Mouse (Mus musculus): ENCODE results near the gene Acin1. TPM values are rescaled to one million over a fixed set of nuclear protein-coding genes. Genes with fewer than 3 reads are reported as not detected.
A peak's percentile ranks its signal among the peaks of the same experiment; 100 is the strongest.

Gene Acin1
- polyA plus RNA-seq, 1 experiment from 2014 or later: 101 TPM

DNA sequence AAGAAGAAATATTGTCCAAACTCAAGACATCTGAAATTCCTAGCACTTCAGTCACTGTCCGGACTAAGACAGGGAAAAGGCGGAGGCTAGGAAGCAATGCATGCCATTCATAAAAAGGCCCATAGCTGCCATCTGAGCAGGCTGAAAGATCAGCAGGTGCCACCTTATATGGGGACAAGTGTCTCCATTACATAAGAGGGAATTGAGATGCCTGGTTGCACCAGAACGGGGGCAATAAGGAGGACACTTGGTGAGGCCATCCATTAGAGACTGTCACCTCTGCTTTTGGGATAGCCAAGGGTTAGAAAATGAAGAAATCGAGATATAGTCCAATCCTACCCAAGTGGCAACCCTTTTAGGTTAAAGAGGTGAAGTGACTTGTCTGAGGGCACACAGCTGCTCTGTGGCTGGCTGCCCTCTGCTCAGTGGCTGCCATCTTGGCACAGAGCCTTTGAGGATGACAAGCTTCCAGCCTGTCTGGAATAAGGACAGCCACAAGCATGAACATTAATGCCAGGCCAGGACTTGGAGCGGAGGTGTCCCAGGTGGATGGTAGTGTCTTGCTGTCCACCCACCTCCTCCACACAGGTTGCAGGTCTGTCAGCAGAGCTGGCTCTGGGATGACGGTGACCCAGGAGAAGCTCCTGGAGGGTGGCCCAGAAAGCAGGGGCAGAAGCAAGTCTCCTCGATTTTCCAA, 34.1 kb upstream of the Acin1 start:
- 83% methylated on average over 7 of the region's 7 CpGs for WGBS
- Histone ChIP-seq H3K9ac (ENCODE audit: low read length) (no peak overlapping the region), H3K27ac (ENCODE audit: low read length) (no peak overlapping the region), H3K36me3 (ENCODE audit: control insufficient read depth, insufficient read depth, low read length) (no peaks in the 10 kb centered on the region), H3K4me3 (replicated peaks; ENCODE audit: low read length) (no peak overlapping the region), H3K4me2 (ENCODE audit: low read depth, low read length) (no peak overlapping the region), H3K9me3 (replicated peaks; ENCODE audit: control insufficient read depth, low read length) (no peaks in the 10 kb centered on the region), H3K4me1 (ENCODE audit: control insufficient read depth, insufficient read depth, low read length) (no peaks in the 10 kb centered on the region), H3K27me3 (ENCODE audit: control insufficient read depth, insufficient read depth, low read length) (no peaks in the 10 kb centered on the region)
- no peak for ATAC-seq (ENCODE audit: insufficient read depth, low FRiP score)

- Histone ChIP-seq H3K9ac (ENCODE audit: low read length) (no peak overlapping the region), H3K4me1 (ENCODE audit: control insufficient read depth, insufficient read depth, low read length) (no peaks in the 10 kb centered on the region), H3K4me3 (replicated peaks; ENCODE audit: low read length) (no peak overlapping the region), H3K9me3 (replicated peaks; ENCODE audit: control insufficient read depth, low read length) (no peaks in the 10 kb centered on the region), H3K27me3 (ENCODE audit: control insufficient read depth, insufficient read depth, low read length) (no peaks in the 10 kb centered on the region), H3K27ac (ENCODE audit: low read length) (no peak overlapping the region), H3K4me2 (ENCODE audit: low read depth, low read length) (no peak overlapping the region), H3K36me3 (ENCODE audit: control insufficient read depth, insufficient read depth, low read length) (no peaks in the 10 kb centered on the region)
- no peak for ATAC-seq (ENCODE audit: insufficient read depth, low FRiP score)
- 88% methylated on average over 11 of the region's 11 CpGs for WGBS
Measured at GRCm38 (mm10) chr14:54720041-54720440, 33.3 kb upstream of the Acin1 start.

GRCm38 (mm10) chr14:54715402-54715801, 28.7 kb upstream of the Acin1 start:
- Histone ChIP-seq H3K4me2 (ENCODE audit: low read depth, low read length) (no peak overlapping the region), H3K36me3 (ENCODE audit: control insufficient read depth, insufficient read depth, low read length) (no peaks in the 10 kb centered on the region), H3K27ac (ENCODE audit: low read length) (no peak overlapping the region), H3K9ac (ENCODE audit: low read length) (no peak overlapping the region), H3K27me3 (ENCODE audit: control insufficient read depth, insufficient read depth, low read length) (no peaks in the 10 kb centered on the region), H3K4me1 (ENCODE audit: control insufficient read depth, insufficient read depth, low read length) (no peaks in the 10 kb centered on the region), H3K9me3 (replicated peaks; ENCODE audit: control insufficient read depth, low read length) (no peaks in the 10 kb centered on the region), H3K4me3 (replicated peaks; ENCODE audit: low read length) (no peak overlapping the region)
- no peak for ATAC-seq (ENCODE audit: insufficient read depth, low FRiP score)
- 59% methylated on average over 1 of the region's 1 CpGs for WGBS

GRCm38 (mm10) chr14:54714617-54715081, 27.9 kb upstream of the Acin1 start:
- H3K27me3 ChIP-seq (ENCODE audit: control insufficient read depth, insufficient read depth, low read length): no peaks in the 10 kb centered on the region
- H3K9me3 ChIP-seq (replicated peaks; ENCODE audit: control insufficient read depth, low read length): no peaks in the 10 kb centered on the region
- no peaks in the 10 kb centered on the region for H3K4me1 ChIP-seq (ENCODE audit: control insufficient read depth, insufficient read depth, low read length)
- peak overlapping the region; percentile 70 for H3K4me2 ChIP-seq (ENCODE audit: low read depth, low read length)
- no peaks in the 10 kb centered on the region for H3K36me3 ChIP-seq (ENCODE audit: control insufficient read depth, insufficient read depth, low read length)
- peak overlapping the region; percentile 43 for H3K4me3 ChIP-seq (replicated peaks; ENCODE audit: low read length)
- H3K9ac ChIP-seq (ENCODE audit: low read length): 0 out of 2 replicates have a peak overlapping the region, but pooled peaks have one; percentile 31
- no peak overlapping the region for H3K27ac ChIP-seq (ENCODE audit: low read length)
- ATAC-seq (ENCODE audit: insufficient read depth, low FRiP score): no peak
- 3% methylated on average over 15 of the region's 15 CpGs for WGBS

- no peaks in the 10 kb centered on the region for H3K9me3 ChIP-seq (replicated peaks; ENCODE audit: control insufficient read depth, low read length)
- no peak overlapping the region for H3K27ac ChIP-seq (ENCODE audit: low read length)
- peak overlapping the region; percentile 43 for H3K4me3 ChIP-seq (replicated peaks; ENCODE audit: low read length)
- no peaks in the 10 kb centered on the region for H3K36me3 ChIP-seq (ENCODE audit: control insufficient read depth, insufficient read depth, low read length)
- H3K4me1 ChIP-seq (ENCODE audit: control insufficient read depth, insufficient read depth, low read length): no peaks in the 10 kb centered on the region
- WGBS: under 1% methylated on average over 13 of the region's 13 CpGs
- H3K4me2 ChIP-seq (ENCODE audit: low read depth, low read length): peak overlapping the region; percentile 70
- no peaks in the 10 kb centered on the region for H3K27me3 ChIP-seq (ENCODE audit: control insufficient read depth, insufficient read depth, low read length)
- no peak overlapping the region; the same call in 1 of the 2 replicates for H3K9ac ChIP-seq (ENCODE audit: low read length)
- ATAC-seq (ENCODE audit: insufficient read depth, low FRiP score): peak; percentile 45; the same call in 1 of the 2 replicates
Measured at GRCm38 (mm10) chr14:54714121-54714520, 27.4 kb upstream of the Acin1 start.

DNA sequence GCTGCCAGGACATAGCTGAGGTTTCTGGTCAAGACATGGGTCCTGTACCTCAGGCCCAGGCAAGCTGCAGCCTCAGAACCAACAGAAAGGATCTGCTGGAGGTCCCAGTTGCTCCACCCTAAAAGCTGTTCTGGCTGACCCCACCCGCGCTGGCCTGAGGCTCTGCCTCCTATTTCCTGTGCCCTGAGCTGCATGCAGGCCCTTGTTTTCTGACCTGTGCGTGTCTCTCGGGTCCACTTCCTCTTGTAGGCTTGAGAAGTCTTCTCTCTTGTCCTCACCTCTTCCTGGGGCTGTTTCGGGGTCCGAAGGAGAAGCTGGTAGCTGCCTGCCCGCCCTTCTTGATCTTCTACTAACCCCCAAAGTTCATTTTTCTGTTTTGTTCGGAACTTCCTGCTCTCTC, 26.1 kb upstream of the Acin1 start:
- no peak for ATAC-seq (ENCODE audit: insufficient read depth, low FRiP score)
- Histone ChIP-seq H3K36me3 (ENCODE audit: control insufficient read depth, insufficient read depth, low read length) (no peaks in the 10 kb centered on the region), H3K4me3 (replicated peaks; ENCODE audit: low read length) (no peak overlapping the region), H3K27ac (ENCODE audit: low read length) (no peak overlapping the region), H3K4me1 (ENCODE audit: control insufficient read depth, insufficient read depth, low read length) (no peaks in the 10 kb centered on the region), H3K9me3 (replicated peaks; ENCODE audit: control insufficient read depth, low read length) (no peaks in the 10 kb centered on the region), H3K9ac (ENCODE audit: low read length) (no peak overlapping the region), H3K4me2 (ENCODE audit: low read depth, low read length) (no peak overlapping the region), H3K27me3 (ENCODE audit: control insufficient read depth, insufficient read depth, low read length) (no peaks in the 10 kb centered on the region)
- 67% methylated on average over 8 of the region's 8 CpGs for WGBS

DNA sequence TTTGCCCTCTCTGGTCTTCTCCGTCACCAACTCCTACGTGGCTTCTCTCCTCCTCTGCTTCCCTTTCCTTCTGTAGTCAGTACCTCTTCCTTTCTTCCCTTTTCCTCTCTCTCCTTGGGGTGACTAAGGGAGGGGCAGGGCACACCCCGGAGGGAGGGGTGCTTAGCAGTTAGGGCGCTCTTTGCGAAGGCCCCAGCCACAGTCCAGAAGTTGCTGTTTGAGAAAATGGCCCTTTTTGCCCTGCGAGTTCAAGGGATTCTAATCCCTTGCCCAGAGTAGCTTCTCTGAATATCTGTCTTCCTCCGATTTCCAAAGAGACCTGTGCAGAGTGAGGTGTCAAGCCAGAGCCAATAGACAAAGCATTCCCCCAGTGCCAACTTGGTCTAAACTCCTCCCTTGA, 25.3 kb upstream of the Acin1 start, which contains the start of gene Cebpe:
TSS of gene Cebpe (minus strand) at position 101 of the 400 bp plus-strand sequence.
- Histone ChIP-seq H3K4me2 (ENCODE audit: low read depth, low read length) (no peak within 1 kb of the TSS), H3K36me3 (ENCODE audit: control insufficient read depth, insufficient read depth, low read length) (no peaks in the 10 kb centered on the region), H3K27ac (ENCODE audit: low read length) (no peak within 1 kb of the TSS), H3K4me3 (replicated peaks; ENCODE audit: low read length) (no peak within 1 kb of the TSS), H3K4me1 (ENCODE audit: control insufficient read depth, insufficient read depth, low read length) (no peaks in the 10 kb centered on the region), H3K9ac (ENCODE audit: low read length) (no peak within 1 kb of the TSS), H3K9me3 (replicated peaks; ENCODE audit: control insufficient read depth, low read length) (no peaks in the 10 kb centered on the region), H3K27me3 (ENCODE audit: control insufficient read depth, insufficient read depth, low read length) (no peaks in the 10 kb centered on the region)
- ATAC-seq (ENCODE audit: insufficient read depth, low FRiP score): no peak
- WGBS: 81% methylated on average over 7 of the region's 7 CpGs

GRCm38 (mm10) chr14:54709054-54709453, 22.3 kb upstream of the Acin1 start:
- no peak overlapping the region for H3K4me3 ChIP-seq (replicated peaks; ENCODE audit: low read length)
- no peak overlapping the region for H3K27ac ChIP-seq (ENCODE audit: low read length)
- H3K27me3 ChIP-seq (ENCODE audit: control insufficient read depth, insufficient read depth, low read length): no peaks in the 10 kb centered on the region
- no peaks in the 10 kb centered on the region for H3K9me3 ChIP-seq (replicated peaks; ENCODE audit: control insufficient read depth, low read length)
- no peaks in the 10 kb centered on the region for H3K4me1 ChIP-seq (ENCODE audit: control insufficient read depth, insufficient read depth, low read length)
- no peaks in the 10 kb centered on the region for H3K36me3 ChIP-seq (ENCODE audit: control insufficient read depth, insufficient read depth, low read length)
- no peak overlapping the region for H3K9ac ChIP-seq (ENCODE audit: low read length)
- H3K4me2 ChIP-seq (ENCODE audit: low read depth, low read length): no peak overlapping the region
- WGBS: 78% methylated on average over 9 of the region's 9 CpGs
- ATAC-seq (ENCODE audit: insufficient read depth, low FRiP score): no peak

- Histone ChIP-seq H3K4me1 (ENCODE audit: control insufficient read depth, insufficient read depth, low read length) (no peaks in the 10 kb centered on the region), H3K4me2 (ENCODE audit: low read depth, low read length) (no peak overlapping the region), H3K27ac (ENCODE audit: low read length) (no peak overlapping the region), H3K4me3 (replicated peaks; ENCODE audit: low read length) (no peak overlapping the region), H3K36me3 (ENCODE audit: control insufficient read depth, insufficient read depth, low read length) (no peaks in the 10 kb centered on the region), H3K9ac (ENCODE audit: low read length) (0 out of 2 replicates have a peak overlapping the region, but pooled peaks have one; percentile 23), H3K27me3 (ENCODE audit: control insufficient read depth, insufficient read depth, low read length) (no peaks in the 10 kb centered on the region), H3K9me3 (replicated peaks; ENCODE audit: control insufficient read depth, low read length) (no peaks in the 10 kb centered on the region)
- no peak for ATAC-seq (ENCODE audit: insufficient read depth, low FRiP score)
- WGBS: 53% methylated on average over 17 of the region's 17 CpGs
Measured at GRCm38 (mm10) chr14:54706589-54707320, 20.0 kb upstream of the Acin1 start.

All from stomach, embryonic 16.5 days (tissue).